Comparison of ENCODE assay signal across 8 mouse cellular contexts in the genomic region with DNA sequence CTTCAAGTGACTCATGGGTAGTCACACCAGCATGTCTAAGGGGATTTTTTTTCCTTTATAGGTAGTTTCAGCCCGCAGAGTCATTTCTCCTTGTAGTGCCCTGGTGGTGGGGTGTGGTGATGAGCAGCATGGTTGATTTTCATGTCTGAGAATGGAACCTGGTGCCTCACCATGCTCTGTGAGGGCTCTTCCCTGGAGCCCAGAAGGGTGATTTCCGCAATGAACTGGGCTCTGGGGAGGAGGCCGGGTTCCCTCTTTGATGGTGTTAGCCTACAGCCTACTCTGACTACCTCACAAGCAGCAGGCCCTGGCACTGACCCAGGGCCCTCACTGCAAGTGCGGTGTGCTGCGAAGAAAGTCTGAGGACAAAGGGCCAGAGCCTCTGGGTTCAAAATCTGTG. TPM values are rescaled to one million over a fixed set of nuclear protein-coding genes. Genes with fewer than 3 reads are reported as not detected.
DNase-seq lines count a peak whose midpoint lies in the region; ATAC-seq lines count a peak whose summit lies in the region.

Gene Tap2 (plus strand): TSS at position 84 of the 400 bp plus-strand sequence.

- H3K4me1 ChIP-seq in forebrain, embryonic 16.5 days (replicated peaks; ENCODE audit: control insufficient read depth, insufficient read depth, low read length), result peaks cover 7% of the 10 kb centered on the region
- peaks cover 5% of the 10 kb centered on the region; the same call in 1 of the 2 replicates for H3K4me1 ChIP-seq in intestine, embryonic 14.5 days (replicated peaks; ENCODE audit: control insufficient read depth, insufficient read depth, low read length)

- WGBS in forebrain, embryonic 16.5 days, result 61% methylated on average over 5 of the region's 5 CpGs
- WGBS in intestine, embryonic 14.5 days, result 74% methylated on average over 5 of the region's 5 CpGs

- H3K4me2 ChIP-seq in forebrain, embryonic 16.5 days (ENCODE audit: low read length), result peak within 1 kb of the TSS; percentile 79
- peak within 1 kb of the TSS; percentile 91 for H3K4me2 ChIP-seq in intestine, embryonic 14.5 days (ENCODE audit: low read length)

- no peak for DNase-seq in layer of hippocampus, adult 8-10 months (ENCODE audit: low spot score in 2 of 2)
- DNase-seq in layer of hippocampus, postnatal 25 days (ENCODE audit: extremely low spot score in 1 of 2, low spot score in 1 of 2), result no peak
- DNase-seq in Muller cell, postnatal 12 days (ENCODE audit: inconsistent ontology term), result peak; percentile 16
- DNase-seq in intestine, embryonic 14.5 days (ENCODE audit: low spot score), result no peak
- DNase-seq in naive thymus-derived CD4-positive, alpha-beta T cell, adult 2 months (ENCODE audit: low read depth), result peak; percentile 63
- DNase-seq in embryo, embryonic 10.5 days (ENCODE audit: low spot score), result no peak
- DNase-seq in left cerebral cortex, postnatal 14 days (ENCODE audit: low spot score in 2 of 2), result no peak

- no peak for ATAC-seq in forebrain, embryonic 16.5 days
- ATAC-seq in intestine, embryonic 14.5 days (replicated peaks; ENCODE audit: low FRiP score, low TSS enrichment, low read depth), result no peak

- H3K4me3 ChIP-seq in forebrain, embryonic 16.5 days (replicated peaks; ENCODE audit: low read length), result peak within 1 kb of the TSS; percentile 66
- peak within 1 kb of the TSS; percentile 59 for H3K4me3 ChIP-seq in intestine, embryonic 14.5 days (ENCODE audit: low read depth, low read length)

- H3K36me3 ChIP-seq in forebrain, embryonic 16.5 days (ENCODE audit: control insufficient read depth, insufficient read depth), result no peaks in the 10 kb centered on the region
- H3K36me3 ChIP-seq in intestine, embryonic 14.5 days (ENCODE audit: control insufficient read depth, insufficient read depth, low read length), result no peaks in the 10 kb centered on the region

- peaks cover 30% of the 10 kb centered on the region for H3K27me3 ChIP-seq in forebrain, embryonic 16.5 days (replicated peaks; ENCODE audit: control insufficient read depth, insufficient read depth, low read length)
- peaks cover 41% of the 10 kb centered on the region for H3K27me3 ChIP-seq in intestine, embryonic 14.5 days (replicated peaks; ENCODE audit: control insufficient read depth, insufficient read depth, low read length)

- intact Hi-C loops in left cerebral cortex, postnatal 14 days (cut with DNase I), result no loop called here

- no peaks in the 10 kb centered on the region for H3K9me3 ChIP-seq in forebrain, embryonic 16.5 days (ENCODE audit: control insufficient read depth, low read length)
- no peaks in the 10 kb centered on the region for H3K9me3 ChIP-seq in intestine, embryonic 14.5 days (ENCODE audit: control insufficient read depth, low read length)

- H3K27ac ChIP-seq in forebrain, embryonic 16.5 days (ENCODE audit: low read length), result no peak within 1 kb of the TSS
- no peak within 1 kb of the TSS for H3K27ac ChIP-seq in intestine, embryonic 14.5 days (ENCODE audit: low read depth)

- peak within 1 kb of the TSS; percentile 66 for H3K9ac ChIP-seq in forebrain, embryonic 16.5 days (replicated peaks; ENCODE audit: low read depth, low read length)
- H3K9ac ChIP-seq in intestine, embryonic 14.5 days (ENCODE audit: low read length), result peak within 1 kb of the TSS; percentile 58

RNA-seq across cellular contexts. Expression of gene Tap2, which starts in this region (rescaled TPM):
- 10 to 100 TPM; 12.3 to 18.1 (median 15.9) TPM for total RNA-seq in layer of hippocampus, adult 8-10 months (2022)
- total RNA-seq in layer of hippocampus, postnatal 25 days (2021), result 1 to 10 TPM; 7.0 to 8.9 TPM
- polyA plus RNA-seq in forebrain, embryonic 16.5 days (2015; fragmentation: Nextera tagmentation; extraction: Ambion mirVana), result 1.6 and 2.6 TPM in 2 replicates
- 2.2 and 2.5 TPM in 2 replicates for polyA plus RNA-seq in intestine, embryonic 14.5 days (2014; fragmentation: Nextera tagmentation; extraction: Ambion mirVana)
- total RNA-seq in left cerebral cortex, postnatal 14 days (2021), result 1 to 10 TPM; 3.1 to 5.0 TPM

Comparison
In these comparisons a context has a peak if more than half of its experiments do, and no peak if none do; other contexts are left out.
1. DNase-seq: peak in Muller cell, postnatal 12 days (single experiment) and naive thymus-derived CD4-positive, alpha-beta T cell, adult 2 months (single experiment); none in layer of hippocampus, adult 8-10 months (0 of 2), layer of hippocampus, postnatal 25 days (0 of 2), intestine, embryonic 14.5 days (single experiment), embryo, embryonic 10.5 days (single experiment) and left cerebral cortex, postnatal 14 days (0 of 2).